Mouse (Mus musculus): ENCODE results near the gene Marveld3.

The Marveld3 gene

GRCm38 (mm10) chr8:109961693-109962367 is at the start of gene Marveld3:
Gene Marveld3, minus strand, starts transcription at chr8:109962203.
- DNase-seq (ENCODE audit: extremely low read depth, low read depth, low spot score), result no peak

GRCm38 (mm10) chr8:110010868-110011267 is 48.9 kb upstream of the Marveld3 start:
- no peak for DNase-seq (ENCODE audit: extremely low read depth, low read depth, low spot score)

- no peak for DNase-seq (ENCODE audit: extremely low read depth, low read depth, low spot score)
Measured at GRCm38 (mm10) chr8:110008995-110009446, 47.0 kb upstream of the Marveld3 start.

GRCm38 (mm10) chr8:110008228-110008994 is 46.4 kb upstream of the Marveld3 start:
- DNase-seq (ENCODE audit: extremely low read depth, low read depth, low spot score), result no peak

- no peak for DNase-seq (ENCODE audit: extremely low read depth, low read depth, low spot score)
Measured at GRCm38 (mm10) chr8:110006312-110007023, 44.5 kb upstream of the Marveld3 start.

- DNase-seq (ENCODE audit: extremely low read depth, low read depth, low spot score), result no peak
Measured at GRCm38 (mm10) chr8:110004300-110004699, 42.3 kb upstream of the Marveld3 start.

GRCm38 (mm10) chr8:110002953-110003352 is 41.0 kb upstream of the Marveld3 start:
- DNase-seq (ENCODE audit: extremely low read depth, low read depth, low spot score), result no peak

GRCm38 (mm10) chr8:109999974-110000373 is 38.0 kb upstream of the Marveld3 start:
- no peak for DNase-seq (ENCODE audit: extremely low read depth, low read depth, low spot score)

GRCm38 (mm10) chr8:109998066-109998465 is 36.1 kb upstream of the Marveld3 start:
- no peak for DNase-seq (ENCODE audit: extremely low read depth, low read depth, low spot score)

- no peak for DNase-seq (ENCODE audit: extremely low read depth, low read depth, low spot score)
Measured at GRCm38 (mm10) chr8:109997381-109997780, 35.4 kb upstream of the Marveld3 start.

GRCm38 (mm10) chr8:109992951-109993350 is 30.9 kb upstream of the Marveld3 start:
- no peak for DNase-seq (ENCODE audit: extremely low read depth, low read depth, low spot score)

- DNase-seq (ENCODE audit: extremely low read depth, low read depth, low spot score), result no peak
Measured at GRCm38 (mm10) chr8:109992166-109992565, 30.2 kb upstream of the Marveld3 start.

GRCm38 (mm10) chr8:109990224-109990623 is 28.2 kb upstream of the Marveld3 start, which contains the start of gene Tat:
Gene Tat, plus strand, starts transcription at chr8:109990437.
- DNase-seq (ENCODE audit: extremely low read depth, low read depth, low spot score), result no peak

GRCm38 (mm10) chr8:109989151-109989550 is 27.1 kb upstream of the Marveld3 start:
- no peak for DNase-seq (ENCODE audit: extremely low read depth, low read depth, low spot score)

GRCm38 (mm10) chr8:109987776-109988175 is 25.8 kb upstream of the Marveld3 start:
- no peak for DNase-seq (ENCODE audit: extremely low read depth, low read depth, low spot score)

GRCm38 (mm10) chr8:109986384-109986783 is 24.4 kb upstream of the Marveld3 start:
- DNase-seq (ENCODE audit: extremely low read depth, low read depth, low spot score), result no peak

GRCm38 (mm10) chr8:109983944-109984343 is 21.9 kb upstream of the Marveld3 start:
- DNase-seq (ENCODE audit: extremely low read depth, low read depth, low spot score), result no peak

GRCm38 (mm10) chr8:109982386-109983105 is 20.5 kb upstream of the Marveld3 start:
- no peak for DNase-seq (ENCODE audit: extremely low read depth, low read depth, low spot score)

- DNase-seq (ENCODE audit: extremely low read depth, low read depth, low spot score), result no peak
Measured at GRCm38 (mm10) chr8:109979339-109979738, 17.3 kb upstream of the Marveld3 start.

- no peak for DNase-seq (ENCODE audit: extremely low read depth, low read depth, low spot score)
Measured at GRCm38 (mm10) chr8:109972901-109973300, 10.9 kb upstream of the Marveld3 start.

- no peak for DNase-seq (ENCODE audit: extremely low read depth, low read depth, low spot score)
Measured at GRCm38 (mm10) chr8:109970323-109970722, 8.3 kb upstream of the Marveld3 start.
